Mouse (Mus musculus) embryonic facial prominence, embryonic 11.5 days (tissue): ENCODE measurements at regions not wholly inside any gene's neighbourhood (a gene's known extent, or its start where the extent isn't known, plus 50 kb on each side); places are given as distances from the start of the nearest gene placed in this dataset.
A peak's percentile ranks its signal among the peaks of the same experiment; 100 is the strongest.

ENCODE experiments used
- ATAC-seq: fragments of 200-750 bp; cut with Nextera tagmentation; replicated peaks from 2 replicates; pipeline ENCODE4 v1.8.0; 2017; ENCODE audit warnings: low read depth; ENCODE audit not compliant: insufficient number of reproducible peaks, low FRiP score, low TSS enrichment
- DNase-seq: peaks from one replicate; pipeline ENCODE4 v3.0.0-alpha.2; 2015; ENCODE audit warnings: low spot score
- H3K27ac ChIP-seq: fragments of 300-500 bp; sonication (generic); replicated peaks from 2 replicates; pipeline ENCODE4 v1.5.1; 2014; ENCODE audit warnings: mild to moderate bottlenecking, low read depth, low read length, control low read depth
- H3K27me3 ChIP-seq: fragments of 300-500 bp; sonication (generic); 2 replicates; pipeline ENCODE4 v1.6.1; 2014; ENCODE audit warnings: mild to moderate bottlenecking, low read length, moderate library complexity, mixed read lengths; ENCODE audit not compliant: control insufficient read depth, insufficient read depth
- H3K36me3 ChIP-seq: fragments of 300-500 bp; sonication (generic); replicated peaks from 2 replicates; pipeline ENCODE4 v1.6.1; 2014; ENCODE audit warnings: low read depth, mild to moderate bottlenecking, low read length, moderate library complexity, mixed read lengths; ENCODE audit not compliant: control insufficient read depth, insufficient read depth
- H3K4me1 ChIP-seq: fragments of 300-500 bp; sonication (generic); 2 replicates; pipeline ENCODE4 v1.6.1; 2014; ENCODE audit warnings: low read length, mixed read lengths; ENCODE audit not compliant: control insufficient read depth, insufficient read depth
- H3K4me2 ChIP-seq: fragments of 300-500 bp; sonication (generic); 2 replicates; pipeline ENCODE4 v1.6.1; 2014; ENCODE audit warnings: low read depth, mild to moderate bottlenecking, control low read depth, low read length, moderate library complexity
- H3K4me3 ChIP-seq: fragments of 300-500 bp; sonication (generic); 2 replicates; pipeline ENCODE4 v1.5.1; 2014; ENCODE audit warnings: low read depth, low read length, control low read depth
- H3K9ac ChIP-seq: fragments of 300-500 bp; sonication (generic); replicated peaks from 2 replicates; pipeline ENCODE4 v1.6.1; 2014; ENCODE audit warnings: mild to moderate bottlenecking, control low read depth, low read length
- H3K9me3 ChIP-seq: fragments of 300-500 bp; sonication (generic); replicated peaks from 2 replicates; pipeline ENCODE4 v1.6.1; 2016; ENCODE audit warnings: mild to moderate bottlenecking, low read length, inconsistent platforms, mixed read lengths; ENCODE audit not compliant: control insufficient read depth
- WGBS: fragments of 180-500 bp; shearing (Covaris S2); extraction: QIAGEN DNeasy Blood & Tissue Kit; methylation state at CpG from one replicate; pipeline ENCODE4 v1.1.7; 2014; 5-methylcytosine and 5-hydroxymethylcytosine counted together

- Histone ChIP-seq H3K36me3 (no peaks in the 10 kb centered on the region), H3K9ac (no peak overlapping the region), H3K27ac (no peak overlapping the region), H3K4me1 (no peaks in the 10 kb centered on the region), H3K9me3 (no peaks in the 10 kb centered on the region), H3K27me3 (no peaks in the 10 kb centered on the region), H3K4me2 (no peak overlapping the region), H3K4me3 (no peak overlapping the region)
- ATAC-seq: no peak
- DNase-seq: no peak
- WGBS: 55% methylated on average over 4 of the region's 4 CpGs
Measured at GRCm38 (mm10) chr16:26164066-26164465, 58.5 kb upstream of the P3h2 start.

GRCm38 (mm10) chr16:26163401-26163800 is 57.8 kb upstream of the P3h2 start:
- Histone ChIP-seq H3K4me1 (no peaks in the 10 kb centered on the region), H3K27ac (no peak overlapping the region), H3K4me2 (no peak overlapping the region), H3K9ac (no peak overlapping the region), H3K27me3 (no peaks in the 10 kb centered on the region), H3K4me3 (no peak overlapping the region), H3K9me3 (no peaks in the 10 kb centered on the region), H3K36me3 (no peaks in the 10 kb centered on the region)
- ATAC-seq (no peak), DNase-seq (no peak)
- 84% methylated on average over 2 of the region's 2 CpGs for WGBS

GRCm38 (mm10) chr16:26157606-26158005 is 52.0 kb upstream of the P3h2 start:
- H3K4me1 ChIP-seq: no peaks in the 10 kb centered on the region
- no peaks in the 10 kb centered on the region for H3K9me3 ChIP-seq
- peak; percentile 56 for DNase-seq
- no peaks in the 10 kb centered on the region for H3K27me3 ChIP-seq
- WGBS: 61% methylated on average over 5 of the region's 5 CpGs
- H3K9ac ChIP-seq: no peak overlapping the region
- no peak overlapping the region for H3K27ac ChIP-seq
- H3K36me3 ChIP-seq: no peaks in the 10 kb centered on the region
- no peak for ATAC-seq
- H3K4me3 ChIP-seq: no peak overlapping the region
- H3K4me2 ChIP-seq: no peak overlapping the region
